Mouse (Mus musculus) kidney, postnatal 14 days (tissue): ENCODE results near the gene C1qbp.
A peak's percentile ranks its signal among the peaks of the same experiment; 100 is the strongest.

Experiments used
- DNase-seq: peaks from one replicate; pipeline ENCODE4 v3.0.0; 2022; ENCODE audit warnings: mixed read lengths

C1qbp gene

DNA sequence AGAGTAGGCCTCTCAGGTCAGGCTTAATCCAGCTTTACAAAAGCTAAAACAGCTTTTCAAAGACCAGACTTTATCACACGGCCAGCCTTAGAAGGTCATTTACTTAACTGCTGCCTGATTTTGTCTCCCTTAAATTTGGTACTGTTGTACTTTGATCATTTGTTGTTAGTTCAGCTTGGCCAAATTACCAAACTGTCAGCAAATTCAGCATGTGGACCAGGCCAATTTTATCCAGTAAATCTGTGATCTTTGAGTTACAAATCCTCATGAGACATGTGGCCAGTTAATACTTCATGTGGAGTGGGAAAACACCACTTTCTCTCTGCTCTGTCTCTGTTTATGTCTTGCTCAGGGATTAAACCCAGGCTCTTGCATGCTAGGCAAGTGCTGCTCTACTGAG, 10.2 kb downstream of the C1qbp start:
- no peak for DNase-seq

DNA sequence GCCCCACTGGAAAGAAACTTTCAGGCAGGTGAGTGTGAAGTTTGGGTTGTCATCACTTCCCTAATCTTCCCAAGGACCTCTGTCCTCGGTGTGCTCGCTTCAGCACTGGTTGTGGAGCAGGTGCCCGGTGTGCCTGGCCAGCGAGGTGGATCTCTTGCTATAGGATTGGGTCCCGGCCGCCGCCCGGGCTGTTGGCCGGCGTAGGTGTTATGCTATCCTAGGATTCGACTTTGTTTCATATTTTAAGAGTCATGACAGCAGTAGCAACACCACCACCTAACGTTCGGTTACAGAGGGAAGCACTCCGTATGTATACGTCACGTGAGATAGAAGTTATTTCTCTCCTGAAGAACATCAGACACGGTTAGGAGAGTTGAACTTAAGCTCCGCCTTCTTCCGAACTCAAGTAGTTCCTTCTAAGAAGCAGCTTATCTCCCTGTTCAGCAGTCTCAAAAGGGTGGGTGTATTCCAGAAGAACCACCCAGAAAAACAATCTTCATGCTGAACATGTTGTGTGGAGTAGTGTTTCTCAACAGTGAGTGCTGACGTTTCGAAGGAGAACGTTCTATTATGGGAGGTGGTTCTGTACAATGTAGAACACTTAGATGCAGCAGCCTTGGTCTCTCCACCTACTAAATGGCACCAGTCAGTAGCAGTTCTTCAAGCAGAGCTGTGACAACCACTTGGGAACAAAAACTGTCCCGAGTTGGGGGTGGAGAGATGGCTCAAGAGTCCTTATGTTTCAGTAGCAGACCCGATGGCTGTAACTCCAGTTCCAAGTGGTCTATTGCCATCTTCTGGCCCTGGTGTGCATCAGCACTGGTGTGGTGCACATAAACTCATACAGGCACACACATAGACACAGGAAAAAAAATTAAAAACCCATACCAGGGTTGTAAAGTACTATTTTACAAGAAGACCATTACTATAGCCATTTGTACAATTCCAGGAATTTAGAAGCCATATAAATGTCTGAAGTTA, 12.0 kb downstream of the C1qbp start:
- DNase-seq, result no peak

DNA sequence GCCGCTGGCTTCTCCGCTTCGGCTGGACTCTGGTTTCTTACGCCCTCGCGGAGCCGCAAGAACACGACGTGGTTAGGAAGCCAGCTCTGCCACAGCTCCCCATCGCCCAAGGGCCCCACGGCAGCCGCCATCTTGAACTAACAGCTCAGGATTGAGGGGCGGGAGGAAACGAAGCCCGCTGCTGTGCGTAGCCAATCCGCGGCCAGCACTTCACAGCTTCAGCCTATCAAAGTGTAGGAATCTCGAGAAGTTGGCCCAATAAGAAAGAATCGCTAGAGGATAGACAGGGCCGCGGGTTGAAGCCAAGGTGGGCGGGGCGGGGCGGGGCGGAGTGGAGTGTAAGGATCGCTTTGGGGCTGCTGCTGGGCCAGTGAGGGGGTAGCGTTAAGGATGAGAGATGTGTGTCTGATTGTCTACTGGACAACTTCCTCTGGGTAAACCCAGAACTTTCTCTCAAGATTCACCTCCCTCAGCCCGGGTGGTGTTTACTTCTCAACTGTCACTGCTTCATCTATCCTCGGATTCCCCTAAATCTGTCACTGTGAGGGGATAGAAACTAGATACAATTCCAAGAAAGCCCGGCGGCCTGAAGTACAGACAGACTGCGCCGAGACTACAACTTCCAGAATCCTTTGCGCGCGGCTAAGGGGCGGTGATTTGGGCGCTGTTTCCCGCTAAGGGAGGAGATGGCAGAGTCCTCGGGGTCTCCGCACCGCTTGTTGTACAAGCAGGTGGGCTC, 12.8 kb downstream of the C1qbp start, which contains the start of the genes Nup88 and Rpain:
TSS of gene Nup88 (minus strand) at position 153 of the 739 bp plus-strand sequence.
TSS of gene Rpain (plus strand) at position 393 of the 739 bp plus-strand sequence.
- DNase-seq, result peak; percentile 96

GRCm38 (mm10) chr11:70969271-70969794, 13.5 kb downstream of the C1qbp start:
- DNase-seq, result no peak

DNA sequence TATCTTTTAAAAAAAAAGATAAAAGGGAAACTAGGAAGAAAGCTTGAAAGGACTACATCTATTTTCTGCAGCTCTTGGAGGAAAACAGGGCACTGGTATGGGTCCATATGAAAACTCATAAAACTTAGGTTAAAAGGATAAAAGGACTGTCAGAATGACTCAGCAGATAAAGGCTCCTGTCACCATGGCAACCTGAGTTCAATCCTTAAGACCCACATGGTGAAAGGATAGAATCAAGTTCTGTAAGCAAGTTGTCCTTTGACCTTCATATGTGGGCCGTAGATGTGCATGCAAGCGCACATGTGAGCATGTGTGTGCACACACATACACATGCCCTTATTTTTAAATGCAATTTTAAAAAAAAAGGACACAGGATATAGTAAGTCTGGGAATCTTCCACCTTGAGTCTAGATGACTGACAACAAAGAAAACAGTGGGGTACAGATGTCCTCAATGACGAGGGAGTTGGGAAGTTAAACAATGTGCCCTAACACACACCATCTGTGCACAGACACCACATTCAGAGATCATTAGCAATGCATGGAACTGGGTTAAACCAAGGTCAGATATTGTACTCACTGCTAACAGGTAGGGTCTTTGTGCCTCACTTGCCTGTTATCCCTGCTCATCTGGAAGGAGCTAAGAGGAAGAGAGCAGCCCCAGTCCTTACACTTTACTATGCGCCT, 18.5 kb downstream of the C1qbp start:
- no peak for DNase-seq

DNA sequence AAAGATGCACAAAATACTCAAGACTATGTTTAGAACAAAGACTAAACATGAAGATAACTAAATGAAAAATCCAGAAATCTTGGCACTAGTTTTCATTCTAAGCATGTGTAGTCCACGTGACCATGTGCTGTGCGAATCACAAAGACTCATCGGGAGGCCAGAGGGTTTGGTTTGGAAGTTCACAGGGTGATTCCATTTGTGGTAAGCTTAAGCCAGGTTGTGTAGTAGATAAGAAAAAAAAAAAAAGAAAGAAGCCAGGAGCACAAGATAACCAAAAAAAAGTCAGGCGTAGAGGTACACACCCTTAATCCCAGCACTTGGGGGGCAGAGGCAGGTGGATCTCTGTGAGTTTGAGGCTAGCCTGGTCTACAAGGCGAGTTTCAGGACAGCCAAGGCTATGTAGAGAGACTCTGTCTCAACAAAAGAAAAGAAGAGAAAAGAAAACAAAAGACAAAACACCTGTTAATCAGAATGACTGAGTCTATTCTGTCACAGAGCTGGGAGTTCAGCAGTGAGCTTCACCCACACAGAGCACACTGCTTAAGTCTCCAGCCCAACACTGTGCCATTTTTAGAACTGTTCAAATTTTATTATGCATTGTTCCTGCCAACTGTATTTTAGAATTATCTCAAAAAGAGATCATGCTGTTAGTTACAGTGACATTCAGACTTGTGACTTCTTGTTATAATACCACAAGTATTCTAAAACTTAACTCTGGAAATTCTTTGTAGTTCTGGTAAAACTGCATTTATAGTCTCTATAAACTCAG, 21.9 kb downstream of the C1qbp start:
- DNase-seq, result no peak

DNA sequence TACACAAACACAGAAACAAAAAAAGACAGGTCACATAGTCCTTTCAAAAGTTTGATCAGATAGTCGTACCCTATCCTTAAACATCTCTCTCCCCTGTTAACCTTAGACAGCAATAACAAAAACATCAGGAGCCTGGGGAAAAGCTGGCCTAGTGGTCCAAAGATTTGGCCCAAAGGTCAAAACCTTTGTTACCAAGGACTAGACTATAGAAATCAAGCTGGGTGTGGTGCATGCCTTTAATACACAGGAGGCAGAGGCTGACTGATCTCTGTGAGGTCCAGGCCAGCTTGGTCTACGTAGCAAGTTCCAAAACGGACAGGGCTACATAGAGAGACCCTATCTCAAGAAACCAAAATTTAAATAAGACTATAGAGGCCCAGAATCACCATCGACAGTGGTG, 28.1 kb downstream of the C1qbp start:
- DNase-seq, result no peak

DNA sequence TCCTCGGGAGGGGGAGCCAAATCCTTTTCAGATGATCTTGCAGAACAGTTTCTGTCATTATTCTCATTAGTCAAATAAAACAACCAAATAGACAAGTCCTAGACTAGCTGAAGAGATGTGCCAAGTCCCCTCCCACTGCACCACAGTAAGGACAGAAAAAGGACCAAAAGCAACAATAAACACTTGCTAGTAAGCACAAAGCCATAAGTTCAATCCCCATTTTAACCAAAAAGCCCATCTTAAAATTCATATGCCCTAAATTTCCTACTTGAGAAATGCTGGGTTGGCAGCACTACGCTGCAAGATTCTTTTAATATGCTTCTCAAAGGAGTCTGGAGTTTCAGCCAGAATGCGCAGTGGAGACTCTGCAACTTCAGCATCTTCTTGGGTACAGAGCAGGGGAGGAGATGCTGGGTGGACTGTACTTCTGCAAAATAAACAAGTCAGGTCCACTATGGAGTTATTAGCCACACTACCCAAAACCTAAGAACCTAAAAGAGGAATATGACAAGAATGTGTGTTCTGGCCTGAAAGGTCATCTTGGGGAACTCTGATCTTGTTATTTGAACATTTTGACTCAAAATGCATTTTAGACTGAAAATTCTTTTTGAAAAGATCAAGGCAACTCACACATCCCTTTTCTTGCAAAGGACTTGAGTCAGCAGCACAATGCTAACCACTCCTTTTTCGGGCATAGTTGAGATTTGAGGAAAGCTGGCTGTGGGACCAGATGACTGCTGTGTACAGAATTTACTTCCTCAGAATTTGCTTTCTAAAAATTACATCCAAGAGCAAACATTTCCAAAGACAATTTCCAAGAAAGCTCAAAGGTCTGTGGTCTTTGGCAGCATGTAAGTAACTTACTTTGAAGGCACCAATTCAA, 37.6 kb downstream of the C1qbp start:
- DNase-seq, result no peak

- no peak for DNase-seq
Measured at GRCm38 (mm10) chr11:70943651-70944050, 39.2 kb downstream of the C1qbp start.

- DNase-seq, result no peak
Measured at GRCm38 (mm10) chr11:70942596-70942995, 40.2 kb downstream of the C1qbp start.

- no peak for DNase-seq
Measured at GRCm38 (mm10) chr11:70935316-70935715, 47.5 kb downstream of the C1qbp start.

DNA sequence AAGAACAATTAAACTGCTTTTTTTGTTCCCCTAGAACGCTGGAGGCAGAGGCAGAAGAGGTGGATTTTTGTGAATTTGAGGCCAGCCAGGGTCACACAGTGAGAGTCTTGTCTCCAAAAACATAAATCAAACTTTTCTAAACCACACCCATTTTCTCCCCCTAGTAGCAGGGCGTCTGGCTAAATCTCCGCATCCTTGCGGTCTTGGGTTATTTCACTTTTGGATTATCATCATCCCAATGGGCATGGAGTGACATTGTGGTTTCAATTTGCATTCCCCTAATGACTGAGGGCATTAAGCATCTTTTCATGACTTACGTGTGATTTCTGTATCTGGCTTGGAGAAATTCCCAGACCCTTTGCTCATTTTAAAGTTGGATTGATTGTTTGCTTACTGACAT, 51.4 kb downstream of the C1qbp start:
- DNase-seq, result no peak
